Mouse (Mus musculus) limb, embryonic 12.5 days (tissue): ENCODE measurements around the gene Spata31d1d. TPM values are rescaled to one million over a fixed set of nuclear protein-coding genes. Genes with fewer than 3 reads are reported as not detected.

Experiments
- ATAC-seq: fragments of 200-750 bp; cut with Nextera tagmentation; 2 replicates; pipeline ENCODE4 v1.8.0; 2017; ENCODE audit warnings: low read depth, moderate TSS enrichment; ENCODE audit not compliant: insufficient number of reproducible peaks, insufficient read depth, low FRiP score, low TSS enrichment
- H3K27ac ChIP-seq: fragments of 300-500 bp; sonication (generic); 2 replicates; pipeline ENCODE4 v1.5.1; 2016; ENCODE audit warnings: mild to moderate bottlenecking, moderate library complexity
- H3K27me3 ChIP-seq: fragments of 300-500 bp; sonication (generic); 2 replicates; pipeline ENCODE4 v1.6.1; 2016; ENCODE audit warnings: mild to moderate bottlenecking, moderate library complexity
- H3K36me3 ChIP-seq: fragments of 300-500 bp; sonication (generic); 2 replicates; pipeline ENCODE4 v1.6.1; 2016; ENCODE audit warnings: mild to moderate bottlenecking, moderate library complexity
- H3K4me1 ChIP-seq: fragments of 300-500 bp; sonication (generic); replicated peaks from 2 replicates; pipeline ENCODE4 v1.6.1; 2016
- H3K4me2 ChIP-seq: fragments of 300-500 bp; sonication (generic); 2 replicates; pipeline ENCODE4 v1.6.1; 2016; ENCODE audit warnings: mild to moderate bottlenecking, moderate library complexity
- H3K4me3 ChIP-seq: fragments of 300-500 bp; sonication (generic); replicated peaks from 2 replicates; pipeline ENCODE4 v1.5.1; 2016; ENCODE audit warnings: mild to moderate bottlenecking
- H3K9ac ChIP-seq: fragments of 300-500 bp; sonication (generic); replicated peaks from 2 replicates; pipeline ENCODE4 v1.6.1; 2016; ENCODE audit warnings: mild to moderate bottlenecking, moderate library complexity
- H3K9me3 ChIP-seq: fragments of 300-500 bp; sonication (generic); 2 replicates; pipeline ENCODE4 v1.6.1; 2016; ENCODE audit warnings: mild to moderate bottlenecking, moderate library complexity
- WGBS: fragments of 180-500 bp; shearing (Covaris S2); methylation state at CpG from one replicate; pipeline ENCODE4 v1.1.7; 2016; 5-methylcytosine and 5-hydroxymethylcytosine counted together
- polyA plus RNA-seq: library from polyadenylated mRNA; unstranded; fragments of >200 nt; fragmentation: Nextera tagmentation; extraction: Ambion mirVana; gene quantifications from 2 replicates; pipeline ENCODE4 v1.2.1, GENCODE M21; 2016

The Spata31d1d gene
- polyA plus RNA-seq, 1 experiment from 2014 or later = not detected

DNA sequence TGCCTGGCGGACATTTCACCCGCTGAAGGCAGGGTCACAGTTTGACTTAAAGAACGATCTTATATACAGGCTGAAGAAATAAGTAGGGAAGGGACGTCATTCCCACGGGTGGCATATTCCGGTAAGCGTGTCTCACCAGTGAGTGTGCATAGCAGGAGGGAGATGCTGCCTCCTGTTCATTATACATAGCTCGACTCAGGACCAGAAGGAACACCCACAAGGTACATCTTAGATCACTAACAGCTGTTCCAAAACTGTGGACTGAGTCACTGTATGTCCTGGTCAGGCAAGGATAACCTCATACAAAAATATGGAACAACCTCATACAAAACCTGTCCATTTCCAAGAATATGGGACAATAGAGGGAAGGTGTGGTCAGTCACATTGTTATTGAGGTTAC is 32.4 kb downstream of the Spata31d1d start:
- H3K9ac ChIP-seq = no peak overlapping the region
- no peaks in the 10 kb centered on the region; the same call in 1 of the 2 replicates for H3K27me3 ChIP-seq
- H3K4me2 ChIP-seq = no peak overlapping the region
- no peaks in the 10 kb centered on the region for H3K36me3 ChIP-seq
- no peak for ATAC-seq
- H3K9me3 ChIP-seq = no peaks in the 10 kb centered on the region
- 94% methylated on average over 8 of the region's 8 CpGs for WGBS
- H3K4me1 ChIP-seq = no peaks in the 10 kb centered on the region
- no peak overlapping the region for H3K4me3 ChIP-seq
- no peak overlapping the region for H3K27ac ChIP-seq

DNA sequence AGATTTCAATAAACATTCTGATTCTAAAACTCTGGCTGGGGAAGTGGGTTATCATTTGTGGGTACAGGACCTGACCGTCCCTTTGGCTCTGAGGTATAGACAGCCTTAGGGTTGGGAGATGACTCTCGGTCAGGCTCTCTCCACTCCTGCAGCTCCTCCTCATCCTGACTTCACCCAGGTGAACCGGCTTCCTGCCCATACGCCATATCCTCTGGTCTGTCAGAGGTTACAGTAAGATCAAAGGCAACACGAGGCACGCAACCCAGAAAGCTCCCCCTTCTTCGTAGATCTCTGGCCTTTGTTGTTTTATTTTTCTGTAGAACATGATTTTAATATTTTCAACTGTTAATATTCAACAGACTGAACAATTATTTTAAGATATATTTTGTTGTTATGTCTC is 35.8 kb downstream of the Spata31d1d start:
- no peak overlapping the region for H3K27ac ChIP-seq
- H3K4me1 ChIP-seq = no peaks in the 10 kb centered on the region
- no peak overlapping the region for H3K4me3 ChIP-seq
- H3K9me3 ChIP-seq = peaks cover 4% of the 10 kb centered on the region; the same call in 1 of the 2 replicates
- H3K4me2 ChIP-seq = no peak overlapping the region
- no peaks in the 10 kb centered on the region for H3K36me3 ChIP-seq
- 76% methylated on average over 7 of the region's 7 CpGs for WGBS
- H3K27me3 ChIP-seq = no peaks in the 10 kb centered on the region
- no peak for ATAC-seq
- H3K9ac ChIP-seq = no peak overlapping the region

DNA sequence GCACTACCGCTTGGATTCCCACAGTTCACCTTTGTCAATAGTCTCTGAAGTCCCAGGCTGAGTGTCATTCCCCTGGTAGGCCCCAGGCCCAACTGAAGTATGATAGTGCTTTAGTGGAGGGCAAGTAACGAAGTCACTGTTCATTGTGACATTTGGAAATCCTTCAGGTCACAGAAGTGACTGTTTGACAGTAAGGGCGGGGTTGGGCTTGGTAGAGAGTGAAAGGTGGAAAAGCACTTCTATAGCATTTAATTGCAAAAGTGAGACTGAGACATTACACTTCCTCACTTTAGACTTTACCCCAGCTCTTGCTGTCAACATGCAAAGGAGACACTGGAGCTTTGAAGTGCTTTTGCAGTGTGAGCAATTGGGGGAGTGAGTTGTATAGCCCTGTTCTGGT is 37.5 kb downstream of the Spata31d1d start, which contains the start of gene 4921517D22Rik:
Gene 4921517D22Rik, minus strand, starts transcription at position 101 of the 400 bp plus-strand sequence.
- peaks cover 4% of the 10 kb centered on the region; the same call in 1 of the 2 replicates for H3K9me3 ChIP-seq
- WGBS = 84% methylated on average over 3 of the region's 3 CpGs
- no peaks in the 10 kb centered on the region for H3K36me3 ChIP-seq
- no peak for ATAC-seq
- no peak within 1 kb of the TSS for H3K4me2 ChIP-seq
- H3K4me1 ChIP-seq = no peaks in the 10 kb centered on the region
- no peak within 1 kb of the TSS for H3K4me3 ChIP-seq
- H3K27me3 ChIP-seq = no peaks in the 10 kb centered on the region
- no peak within 1 kb of the TSS for H3K27ac ChIP-seq
- no peak within 1 kb of the TSS for H3K9ac ChIP-seq

DNA sequence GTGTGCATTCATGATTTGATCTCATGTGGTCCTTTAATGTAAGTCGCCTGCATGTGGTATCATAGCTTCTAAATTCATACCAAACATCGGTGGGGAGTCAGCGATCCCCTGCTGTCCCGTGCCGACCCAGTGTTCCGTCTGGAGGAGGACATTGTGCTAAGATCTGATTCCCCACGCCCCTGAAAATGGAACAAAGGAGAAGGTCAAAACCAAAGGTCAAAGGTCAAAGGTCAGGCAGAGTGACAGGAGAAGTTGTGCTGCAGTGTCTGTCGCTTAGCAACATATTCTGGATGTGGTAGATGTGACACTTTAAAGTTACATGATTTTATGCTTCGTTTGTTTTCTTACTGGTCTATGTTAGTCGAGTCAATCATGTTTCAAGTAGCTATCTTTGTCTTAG is 40.1 kb downstream of the Spata31d1d start:
- no peak for ATAC-seq
- WGBS = 84% methylated on average over 10 of the region's 10 CpGs

DNA sequence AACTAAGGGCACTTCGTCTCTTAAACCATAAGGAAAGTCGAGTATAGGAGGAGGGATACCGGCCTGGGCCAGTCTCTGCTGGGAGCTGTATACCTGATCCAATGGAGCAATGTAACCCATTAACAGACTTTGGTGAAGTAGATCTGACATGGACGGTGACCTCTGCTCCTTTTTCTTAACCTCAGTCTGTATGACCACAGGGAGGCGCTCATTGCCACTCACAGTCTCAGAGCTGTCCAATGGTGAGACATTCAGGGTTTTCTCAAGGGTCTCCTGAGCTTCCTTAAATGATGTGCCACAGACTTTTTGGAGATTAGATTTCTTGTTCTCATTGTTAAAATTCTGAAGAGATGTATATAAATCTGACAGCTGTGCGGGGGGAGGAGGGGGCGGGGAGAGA is 41.0 kb downstream of the Spata31d1d start:
- Histone ChIP-seq H3K9ac (no peak overlapping the region), H3K4me2 (no peak overlapping the region), H3K4me3 (no peak overlapping the region), H3K36me3 (no peaks in the 10 kb centered on the region), H3K27ac (no peak overlapping the region), H3K27me3 (no peaks in the 10 kb centered on the region), H3K4me1 (no peaks in the 10 kb centered on the region), H3K9me3 (peaks cover 4% of the 10 kb centered on the region; the same call in 1 of the 2 replicates)
- no peak for ATAC-seq
- WGBS = 76% methylated on average over 7 of the region's 7 CpGs

More for the DNA sequence above, 40.1 kb downstream of the Spata31d1d start:
- no peaks in the 10 kb centered on the region for H3K27me3 ChIP-seq
- H3K27ac ChIP-seq = no peak overlapping the region
- H3K36me3 ChIP-seq = no peaks in the 10 kb centered on the region
- no peaks in the 10 kb centered on the region for H3K4me1 ChIP-seq
- peaks cover 4% of the 10 kb centered on the region; the same call in 1 of the 2 replicates for H3K9me3 ChIP-seq
- no peak overlapping the region for H3K9ac ChIP-seq
- H3K4me2 ChIP-seq = no peak overlapping the region
- H3K4me3 ChIP-seq = no peak overlapping the region

DNA sequence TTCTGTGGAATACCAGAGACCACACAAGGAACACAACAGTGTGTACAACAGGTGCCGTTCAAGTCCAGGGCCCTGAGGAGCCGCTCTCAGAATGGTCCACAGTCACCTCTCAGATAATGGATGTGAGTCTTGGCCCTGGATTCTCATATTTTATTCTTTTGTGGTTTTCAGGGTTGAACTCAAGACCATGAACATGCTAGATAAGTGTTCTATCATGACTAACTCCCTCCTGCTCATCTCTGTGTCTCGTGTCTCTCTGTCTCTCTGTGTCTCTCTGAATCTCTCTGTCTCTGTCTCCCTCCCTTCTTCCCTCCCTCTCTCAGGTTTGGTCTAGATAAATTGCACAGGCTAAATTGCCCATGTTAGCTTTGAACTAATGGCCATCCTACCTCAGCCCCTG is 41.7 kb downstream of the Spata31d1d start:
- Histone ChIP-seq H3K27me3 (no peaks in the 10 kb centered on the region), H3K27ac (no peak overlapping the region), H3K4me3 (no peak overlapping the region), H3K4me1 (no peaks in the 10 kb centered on the region), H3K36me3 (no peaks in the 10 kb centered on the region), H3K9me3 (peaks cover 4% of the 10 kb centered on the region; the same call in 1 of the 2 replicates), H3K9ac (no peak overlapping the region), H3K4me2 (no peak overlapping the region)
- 92% methylated on average over 3 of the region's 3 CpGs for WGBS
- no peak for ATAC-seq

DNA sequence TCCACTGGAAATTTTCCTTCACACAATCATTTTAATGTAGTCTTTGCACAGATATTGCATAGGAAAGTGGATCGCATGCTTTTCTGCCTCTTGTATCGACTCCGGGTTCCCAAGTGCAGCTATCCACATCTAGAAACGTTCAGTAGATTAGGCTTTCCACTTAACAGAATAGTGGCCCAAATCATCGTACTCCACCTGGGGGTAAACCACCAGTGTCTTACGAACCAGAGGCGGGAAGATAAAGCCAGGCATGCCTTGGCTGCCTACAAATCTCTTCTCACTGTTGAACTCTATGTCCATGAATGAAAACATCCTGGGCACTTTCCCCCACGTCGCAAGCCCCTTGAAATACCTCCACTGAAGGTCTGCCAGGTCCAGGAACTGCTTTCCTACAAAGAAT is 42.2 kb downstream of the Spata31d1d start:
- ATAC-seq = no peak
- Histone ChIP-seq H3K27ac (no peak overlapping the region), H3K4me1 (no peaks in the 10 kb centered on the region), H3K4me2 (no peak overlapping the region), H3K36me3 (no peaks in the 10 kb centered on the region), H3K9me3 (peaks cover 4% of the 10 kb centered on the region; the same call in 1 of the 2 replicates), H3K4me3 (no peak overlapping the region), H3K9ac (no peak overlapping the region), H3K27me3 (no peaks in the 10 kb centered on the region)
- 86% methylated on average over 9 of the region's 9 CpGs for WGBS

DNA sequence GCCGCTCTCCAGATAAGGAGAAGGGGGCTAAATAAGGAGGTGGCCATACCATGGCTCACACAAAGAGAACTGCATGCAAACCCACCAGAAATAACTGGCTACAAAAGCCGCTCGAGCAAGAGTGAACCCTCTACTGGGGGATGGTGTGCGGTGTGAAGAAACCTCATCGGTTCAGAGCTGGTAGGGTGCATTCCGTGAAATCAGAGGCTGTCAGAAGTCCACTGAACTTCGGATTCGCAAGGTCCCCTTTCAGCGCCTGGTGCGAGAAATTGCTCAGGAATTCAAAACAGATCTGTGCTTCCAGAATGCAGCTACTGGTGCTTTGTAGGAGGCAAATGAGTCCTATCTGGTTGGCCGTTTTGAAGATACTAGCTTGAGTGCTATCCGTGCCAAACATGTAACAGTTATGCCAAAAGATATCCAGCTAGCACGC is 43.2 kb downstream of the Spata31d1d start:
- H3K27ac ChIP-seq = no peak overlapping the region
- no peak overlapping the region for H3K4me2 ChIP-seq
- ATAC-seq = no peak
- H3K4me1 ChIP-seq = no peaks in the 10 kb centered on the region
- no peaks in the 10 kb centered on the region for H3K27me3 ChIP-seq
- H3K36me3 ChIP-seq = no peaks in the 10 kb centered on the region
- WGBS = 71% methylated on average over 13 of the region's 13 CpGs
- no peak overlapping the region for H3K9ac ChIP-seq
- peaks cover 4% of the 10 kb centered on the region; the same call in 1 of the 2 replicates for H3K9me3 ChIP-seq
- H3K4me3 ChIP-seq = no peak overlapping the region

DNA sequence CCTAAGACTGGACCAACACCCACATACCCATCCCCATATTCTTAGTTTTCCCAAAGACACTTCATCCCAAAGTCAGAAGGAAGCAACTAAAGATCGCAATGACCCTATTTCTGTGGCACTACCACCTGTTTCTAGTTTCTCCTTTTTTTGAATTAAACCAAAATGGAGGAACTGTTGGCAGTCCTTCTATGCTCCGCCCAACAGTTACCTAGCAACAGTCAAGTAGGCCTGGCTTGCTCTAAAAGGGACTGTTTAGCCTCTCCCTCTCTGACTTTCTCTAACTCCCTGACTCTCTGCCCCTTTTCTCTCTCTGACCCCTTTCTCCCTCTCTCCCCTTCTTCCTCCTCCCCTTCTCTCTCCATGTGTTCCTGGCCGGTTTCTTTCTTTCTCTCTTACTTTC is 46.3 kb downstream of the Spata31d1d start:
- ATAC-seq = no peak
- H3K27me3 ChIP-seq = no peaks in the 10 kb centered on the region
- H3K4me1 ChIP-seq = no peaks in the 10 kb centered on the region
- H3K4me3 ChIP-seq = no peak overlapping the region
- H3K9ac ChIP-seq = no peak overlapping the region
- H3K4me2 ChIP-seq = no peak overlapping the region
- WGBS = 81% methylated on average over 3 of the region's 3 CpGs
- H3K27ac ChIP-seq = no peak overlapping the region
- H3K9me3 ChIP-seq = no peaks in the 10 kb centered on the region
- no peaks in the 10 kb centered on the region for H3K36me3 ChIP-seq

DNA sequence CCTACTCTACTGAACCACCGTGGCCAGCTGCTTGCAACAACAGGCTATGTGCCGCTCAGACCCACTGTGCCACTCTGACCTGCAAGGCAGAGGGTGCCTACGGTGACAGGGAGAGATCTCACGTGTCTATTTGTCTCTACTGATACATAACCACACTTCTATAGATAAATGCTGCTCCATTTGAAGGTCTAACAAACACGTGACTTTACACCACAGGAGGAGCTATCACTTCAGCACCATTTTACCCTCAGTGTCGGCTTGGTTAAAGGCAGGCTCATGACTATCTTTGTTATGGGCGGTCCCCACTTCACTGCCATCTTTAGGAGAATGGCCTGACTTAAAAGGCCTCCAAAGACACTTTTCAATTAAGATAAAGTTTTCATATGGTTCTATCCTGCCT is 48.9 kb downstream of the Spata31d1d start:
- H3K27me3 ChIP-seq = no peaks in the 10 kb centered on the region
- no peak for ATAC-seq
- no peaks in the 10 kb centered on the region for H3K36me3 ChIP-seq
- no peak overlapping the region for H3K4me3 ChIP-seq
- WGBS = 25% methylated on average over 7 of the region's 7 CpGs
- H3K9ac ChIP-seq = no peak overlapping the region
- no peaks in the 10 kb centered on the region for H3K9me3 ChIP-seq
- H3K4me2 ChIP-seq = no peak overlapping the region
- no peak overlapping the region for H3K27ac ChIP-seq
- H3K4me1 ChIP-seq = no peaks in the 10 kb centered on the region

DNA sequence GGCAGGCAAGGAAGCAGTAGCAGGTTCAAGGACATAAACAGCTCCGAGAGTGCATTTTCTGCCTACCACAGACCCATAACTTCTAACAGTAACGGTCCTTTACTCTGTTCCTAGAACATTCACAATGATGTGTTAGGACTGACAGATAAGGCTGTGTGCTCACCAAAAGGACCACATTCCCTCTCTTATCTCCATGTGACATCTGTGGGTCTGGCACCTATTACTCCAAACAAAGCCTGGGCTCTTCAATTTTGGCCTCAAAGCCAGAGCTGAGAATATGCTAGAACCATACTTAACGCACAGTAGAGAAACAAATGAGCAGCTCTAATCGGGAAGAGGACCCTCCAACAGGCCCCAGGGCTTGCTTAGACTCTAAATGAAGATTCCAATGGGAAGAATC is 51.6 kb downstream of the Spata31d1d start:
- ATAC-seq = no peak
- Histone ChIP-seq H3K27ac (no peak overlapping the region), H3K27me3 (no peaks in the 10 kb centered on the region), H3K4me1 (0 out of 2 replicates have a peak, but pooled peaks cover 1% of the 10 kb centered on the region), H3K9me3 (no peaks in the 10 kb centered on the region), H3K4me3 (no peak overlapping the region), H3K4me2 (no peak overlapping the region), H3K36me3 (no peaks in the 10 kb centered on the region), H3K9ac (no peak overlapping the region)
- 61% methylated on average over 4 of the region's 4 CpGs for WGBS

DNA sequence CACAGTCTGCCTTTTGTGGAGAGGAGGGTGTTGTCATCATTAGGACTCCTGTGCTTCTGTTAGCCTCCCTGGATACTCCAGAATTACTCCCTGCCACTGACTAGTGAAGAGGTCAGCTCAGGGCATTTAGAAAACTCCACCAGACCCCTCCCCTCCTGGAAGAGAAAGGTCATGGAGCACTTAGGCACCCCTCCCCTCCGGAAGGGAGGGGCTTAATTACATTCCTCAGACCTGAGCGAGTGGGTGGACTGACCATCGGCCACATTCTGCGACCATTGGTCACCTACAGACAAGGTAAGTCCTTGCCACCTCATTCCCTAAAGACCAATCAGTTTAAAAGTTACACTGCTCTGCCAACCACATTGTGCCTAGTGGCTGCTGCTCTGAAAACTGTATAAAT is 52.2 kb downstream of the Spata31d1d start:
- Histone ChIP-seq H3K27ac (no peak overlapping the region), H3K27me3 (no peaks in the 10 kb centered on the region), H3K9me3 (no peaks in the 10 kb centered on the region), H3K4me3 (no peak overlapping the region), H3K4me2 (no peak overlapping the region), H3K36me3 (no peaks in the 10 kb centered on the region), H3K9ac (no peak overlapping the region), H3K4me1 (peaks cover 5% of the 10 kb centered on the region)
- ATAC-seq = no peak
- WGBS = 49% methylated on average over 4 of the region's 4 CpGs
